Mouse (Mus musculus) cerebellum, postnatal 36 days (tissue): ENCODE measurements at regions not wholly inside any gene's neighbourhood (a gene's known extent, or its start where the extent isn't known, plus 50 kb on each side); places are given as distances from the start of the nearest gene placed in this dataset.
A peak's percentile ranks its signal among the peaks of the same experiment; 100 is the strongest.
"Not testable (repeated sequence)": the region's sequence is repeated elsewhere in the genome, so short reads cannot be mapped to it uniquely, and the experiment has no call there.

Experiments
- DNase-seq, 2 experiments: peaks; one replicate each; pipeline ENCODE4 v3.0.0; 2021 to 2022; ENCODE audit warnings: mixed read lengths in 2 of 2

- DNase-seq: no peak
Measured at GRCm38 (mm10) chr10:46629876-46630275, 1052.2 kb downstream of the Hace1 start.

- DNase-seq: no peak
Measured at GRCm38 (mm10) chr10:46663041-46663440, 1085.4 kb downstream of the Hace1 start.

GRCm38 (mm10) chr10:46689823-46690372 is 1112.3 kb downstream of the Hace1 start:
- DNase-seq: not testable (repeated sequence)

GRCm38 (mm10) chr10:46692661-46693060 is 1115.0 kb downstream of the Hace1 start:
- DNase-seq: no peak

- DNase-seq: peak; percentile 2 to 27
Measured at GRCm38 (mm10) chr10:46697363-46698246, 1120.0 kb downstream of the Hace1 start.

- DNase-seq: peak; percentile 38 to 48
Measured at GRCm38 (mm10) chr10:46701221-46701620, 1123.6 kb downstream of the Hace1 start.

GRCm38 (mm10) chr10:46708022-46708421 is 1130.4 kb downstream of the Hace1 start:
- DNase-seq: not testable (repeated sequence)

- DNase-seq: no peak
Measured at GRCm38 (mm10) chr10:46712690-46713089, 1135.1 kb downstream of the Hace1 start.

- no peak for DNase-seq
Measured at GRCm38 (mm10) chr10:46718349-46719087, 1140.9 kb downstream of the Hace1 start.

GRCm38 (mm10) chr10:46719088-46719469 is 1141.5 kb downstream of the Hace1 start:
- DNase-seq: no peak

GRCm38 (mm10) chr10:46723666-46724065 is 1146.0 kb downstream of the Hace1 start:
- DNase-seq: no peak

- DNase-seq: no peak
Measured at GRCm38 (mm10) chr10:46730601-46731000, 1153.0 kb downstream of the Hace1 start.

GRCm38 (mm10) chr10:46733760-46734265 is 1156.2 kb downstream of the Hace1 start:
- DNase-seq: no peak

GRCm38 (mm10) chr10:46741098-46741497 is 1163.5 kb downstream of the Hace1 start:
- DNase-seq: no peak

GRCm38 (mm10) chr10:46742131-46742530 is 1164.5 kb downstream of the Hace1 start:
- DNase-seq: no peak

GRCm38 (mm10) chr10:46760923-46761322 is 1183.3 kb downstream of the Hace1 start:
- no peak for DNase-seq

GRCm38 (mm10) chr10:46778729-46779128 is 1201.1 kb downstream of the Hace1 start:
- DNase-seq: no peak

- DNase-seq: not testable (repeated sequence)
Measured at GRCm38 (mm10) chr10:46785723-46786122, 1208.1 kb downstream of the Hace1 start.

GRCm38 (mm10) chr10:46814271-46814670 is 1236.6 kb downstream of the Hace1 start:
- DNase-seq: no peak

- no peak for DNase-seq
Measured at GRCm38 (mm10) chr10:46819133-46819532, 1241.5 kb downstream of the Hace1 start.

GRCm38 (mm10) chr10:46819965-46820364 is 1242.3 kb downstream of the Hace1 start:
- DNase-seq: no peak

GRCm38 (mm10) chr10:46823837-46824236 is 1246.2 kb downstream of the Hace1 start:
- no peak for DNase-seq

- no peak for DNase-seq
Measured at GRCm38 (mm10) chr10:46826012-46826411, 1248.4 kb downstream of the Hace1 start.
